Mouse (Mus musculus): ENCODE measurements around the gene Ccdc80.

The Ccdc80 gene

GRCm38 (mm10) chr16:45118760-45119159, 25.6 kb downstream of the Ccdc80 start:
- peak; percentile 27 for DNase-seq

- DNase-seq = peak; percentile 63
Measured at GRCm38 (mm10) chr16:45120844-45121425, 27.7 kb downstream of the Ccdc80 start.

- peak; percentile 42 for DNase-seq
Measured at GRCm38 (mm10) chr16:45122571-45122970, 29.4 kb downstream of the Ccdc80 start.

- DNase-seq = no peak
Measured at GRCm38 (mm10) chr16:45124230-45125203, 31.3 kb downstream of the Ccdc80 start.

GRCm38 (mm10) chr16:45127936-45128710, 34.9 kb downstream of the Ccdc80 start:
- DNase-seq = no peak

- no peak for DNase-seq
Measured at GRCm38 (mm10) chr16:45141711-45142110, 48.5 kb downstream of the Ccdc80 start.

GRCm38 (mm10) chr16:45142565-45142964, 49.4 kb downstream of the Ccdc80 start:
- peak; percentile 34 for DNase-seq

- DNase-seq = no peak
Measured at GRCm38 (mm10) chr16:45145119-45145518, 51.9 kb downstream of the Ccdc80 start.

- DNase-seq = peak; percentile 35
Measured at GRCm38 (mm10) chr16:45148488-45149082, 55.4 kb downstream of the Ccdc80 start.

- DNase-seq = peak; percentile 70
Measured at GRCm38 (mm10) chr16:45154741-45155250, 61.6 kb downstream of the Ccdc80 start.

GRCm38 (mm10) chr16:45158136-45158521, 64.9 kb downstream of the Ccdc80 start:
- peak; percentile 88 for DNase-seq

GRCm38 (mm10) chr16:45158522-45159388, 65.6 kb downstream of the Ccdc80 start, which contains the start of the genes Slc35a5 and Atg3:
Gene Slc35a5, minus strand, starts transcription at chr16:45158706.
Gene Atg3, plus strand, starts transcription at chr16:45158785.
- DNase-seq = peak; percentile 97

GRCm38 (mm10) chr16:45159389-45159716, 66.2 kb downstream of the Ccdc80 start:
- no peak for DNase-seq

Data from lung, postnatal 36 days (tissue).